Mouse (Mus musculus) midbrain, postnatal 0 days (tissue): Measurements from ENCODE around the gene Arhgef19. TPM values are rescaled to one million over a fixed set of nuclear protein-coding genes. Genes with fewer than 3 reads are reported as not detected.

ENCODE experiments used
- ATAC-seq: fragments of 200-750 bp; cut with Nextera tagmentation; 2 replicates; pipeline ENCODE4 v1.8.0; 2017; ENCODE audit warnings: moderate number of reproducible peaks, mild to moderate bottlenecking, moderate TSS enrichment, moderate library complexity; ENCODE audit not compliant: low FRiP score
- DNase-seq: peaks from one replicate; pipeline ENCODE4 v3.0.0-alpha.2; 2015; ENCODE audit warnings: low spot score
- H3K27ac ChIP-seq: fragments of 300-500 bp; sonication (generic); 2 replicates; pipeline ENCODE4 v1.5.1; 2014; ENCODE audit warnings: low read depth, mild to moderate bottlenecking, low read length, mixed read lengths
- H3K27me3 ChIP-seq: fragments of 300-500 bp; sonication (generic); 2 replicates; pipeline ENCODE4 v1.6.1; 2014; ENCODE audit warnings: low read length, control low read depth, mixed read lengths; ENCODE audit not compliant: insufficient read depth
- H3K36me3 ChIP-seq: fragments of 300-500 bp; sonication (generic); 2 replicates; pipeline ENCODE4 v1.6.1; 2014; ENCODE audit warnings: low read length, control low read depth, mixed read lengths; ENCODE audit not compliant: insufficient read depth
- H3K4me1 ChIP-seq: fragments of 300-500 bp; sonication (generic); 2 replicates; pipeline ENCODE4 v1.6.1; 2014; ENCODE audit warnings: mild to moderate bottlenecking, control low read depth, antibody characterized with exemption, low read length, mixed read lengths; ENCODE audit not compliant: insufficient read depth
- H3K4me2 ChIP-seq: fragments of 300-500 bp; sonication (generic); 2 replicates; pipeline ENCODE4 v1.6.1; 2014; ENCODE audit warnings: low read depth, mild to moderate bottlenecking, low read length, mixed read lengths; ENCODE audit not compliant: poor library complexity, severe bottlenecking
- H3K4me3 ChIP-seq: fragments of 300-500 bp; sonication (generic); 2 replicates; pipeline ENCODE4 v1.5.1; 2014; ENCODE audit warnings: low read depth, mild to moderate bottlenecking, low read length, moderate library complexity
- H3K9ac ChIP-seq: fragments of 300-500 bp; sonication (generic); replicated peaks from 2 replicates; pipeline ENCODE4 v1.6.1; 2014; ENCODE audit warnings: mild to moderate bottlenecking, low read length, moderate library complexity, mixed read lengths; ENCODE audit not compliant: poor library complexity, severe bottlenecking
- H3K9me3 ChIP-seq: fragments of 300-500 bp; sonication (generic); 2 replicates; pipeline ENCODE4 v1.6.1; 2016; ENCODE audit warnings: low read length, control low read depth
- CTCF ChIP-seq: IDR thresholded peaks from 2 replicates; pipeline ENCODE4 v1.5.1; 2016; ENCODE audit warnings: antibody characterized with exemption, mild to moderate bottlenecking
- WGBS: fragments of 180-500 bp; shearing (Covaris S2); extraction: QIAGEN DNeasy Blood & Tissue Kit; methylation state at CpG from one replicate; pipeline ENCODE4 v1.1.7; 2014; 5-methylcytosine and 5-hydroxymethylcytosine counted together
- polyA plus RNA-seq: library from polyadenylated mRNA; unstranded; fragments of >200 nt; fragmentation: Nextera tagmentation; extraction: Ambion mirVana; gene quantifications from 2 replicates; pipeline ENCODE4 v1.2.1, GENCODE M21; 2015
- total RNA-seq: library from RNA; depleted of rRNA; stranded (reverse); fragments of >200 nt; gene quantifications from 2 replicates; pipeline ENCODE4 v1.2.3, GENCODE M21; 2014

Gene Arhgef19
- total and polyA plus RNA-seq, 2 experiments from 2014 or later: 1.3 TPM

DNA sequence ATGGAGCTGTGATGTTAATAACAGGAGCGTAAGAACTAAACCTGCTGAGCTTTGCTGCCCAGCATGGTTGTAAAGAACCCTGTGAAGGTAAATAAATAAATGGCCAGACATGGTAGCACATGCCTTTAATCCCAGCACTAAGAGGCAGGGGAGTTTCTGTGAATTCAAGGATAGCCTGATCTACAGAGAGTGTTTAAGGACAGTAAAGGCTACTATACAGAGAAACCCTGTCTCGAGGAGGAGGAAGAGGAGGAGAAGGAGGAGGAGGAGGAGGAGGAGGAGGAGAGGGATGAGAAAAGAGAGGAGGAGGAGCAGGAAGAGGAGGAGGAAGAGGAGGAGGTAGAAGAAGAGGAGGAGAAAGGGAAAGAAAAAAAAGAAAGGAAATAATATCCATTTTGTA is 26.0 kb upstream of the Arhgef19 start:
- Histone ChIP-seq H3K27ac (peak overlapping the region; percentile 68), H3K36me3 (no peaks in the 10 kb centered on the region), H3K9ac (peak overlapping the region; percentile 60; the same call in 1 of the 2 replicates), H3K9me3 (no peaks in the 10 kb centered on the region), H3K4me3 (peak overlapping the region; percentile 54), H3K4me2 (peak overlapping the region; percentile 89), H3K27me3 (no peaks in the 10 kb centered on the region), H3K4me1 (0 out of 2 replicates have a peak, but pooled peaks cover 3% of the 10 kb centered on the region)
- TF ChIP-seq CTCF: no peak
- 35% methylated on average over 2 of the region's 2 CpGs for WGBS
- DNase-seq (no peak), ATAC-seq (no peak)

DNA sequence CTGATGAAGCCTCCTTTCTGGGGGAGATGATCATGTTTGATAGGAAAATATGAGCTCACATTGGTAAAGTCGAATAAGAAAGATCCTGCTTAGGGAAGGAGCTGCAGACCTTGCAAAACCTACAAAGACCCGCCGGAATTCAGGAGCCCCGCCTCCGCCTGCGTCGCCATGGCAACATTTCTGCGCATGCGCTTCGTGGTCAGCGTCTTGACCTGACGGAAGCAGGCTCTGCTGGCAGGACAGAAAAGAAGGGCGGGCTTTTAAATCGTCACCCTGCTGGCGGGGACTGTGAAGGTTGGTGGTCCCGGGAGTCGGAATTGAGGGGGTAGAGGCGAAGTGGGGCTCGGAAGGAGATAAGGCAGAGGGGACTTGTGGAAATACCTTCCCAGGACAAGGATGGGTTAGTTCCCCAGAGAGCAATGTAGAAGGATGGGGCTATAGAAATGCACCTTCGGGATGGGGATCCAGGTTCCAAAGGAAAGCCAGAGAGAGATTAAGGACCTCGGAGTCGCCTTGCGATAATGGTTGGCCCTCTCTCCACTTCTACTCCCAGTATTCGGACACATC is 25.4 kb upstream of the Arhgef19 start, which contains the start of gene Rsg1:
Gene Rsg1 (plus strand): TSS at position 187 of the 567 bp plus-strand sequence.
- DNase-seq (peak; percentile 97), ATAC-seq (peak; percentile 76)
- H3K4me1 ChIP-seq: 0 out of 2 replicates have a peak, but pooled peaks cover 3% of the 10 kb centered on the region
- peak within 1 kb of the TSS; percentile 60 for H3K9ac ChIP-seq
- no peaks in the 10 kb centered on the region for H3K27me3 ChIP-seq
- peak within 1 kb of the TSS; percentile 68 for H3K27ac ChIP-seq
- TF ChIP-seq CTCF: peak; percentile 20; the same call in 1 of the 2 replicates
- under 1% methylated on average over 24 of the region's 24 CpGs for WGBS
- no peaks in the 10 kb centered on the region for H3K9me3 ChIP-seq
- peak within 1 kb of the TSS; percentile 89 for H3K4me2 ChIP-seq
- H3K36me3 ChIP-seq: no peaks in the 10 kb centered on the region
- peak within 1 kb of the TSS; percentile 54 for H3K4me3 ChIP-seq

GRCm38 (mm10) chr4:141214337-141214851 is 24.9 kb upstream of the Arhgef19 start:
- ATAC-seq (peak; percentile 57; the same call in 1 of the 2 replicates), DNase-seq (peak; percentile 44)
- Histone ChIP-seq H3K9ac (peak overlapping the region; percentile 60), H3K4me3 (peak overlapping the region; percentile 54), H3K36me3 (no peaks in the 10 kb centered on the region), H3K4me2 (peak overlapping the region; percentile 89), H3K27ac (0 out of 2 replicates have a peak overlapping the region, but pooled peaks have one; percentile 68), H3K27me3 (no peaks in the 10 kb centered on the region), H3K9me3 (no peaks in the 10 kb centered on the region), H3K4me1 (0 out of 2 replicates have a peak, but pooled peaks cover 3% of the 10 kb centered on the region)
- 3% methylated on average over 16 of the region's 16 CpGs for WGBS
- TF ChIP-seq CTCF: peak; percentile 65

- no peak overlapping the region for H3K4me3 ChIP-seq
- no peak for ATAC-seq
- H3K36me3 ChIP-seq: no peaks in the 10 kb centered on the region
- peak; percentile 50 for DNase-seq
- no peak overlapping the region for H3K4me2 ChIP-seq
- 86% methylated on average over 20 of the region's 20 CpGs for WGBS
- no peaks in the 10 kb centered on the region for H3K27me3 ChIP-seq
- H3K4me1 ChIP-seq: no peaks in the 10 kb centered on the region
- no peaks in the 10 kb centered on the region for H3K9me3 ChIP-seq
- no peak overlapping the region for H3K9ac ChIP-seq
- TF ChIP-seq CTCF: no peak
- H3K27ac ChIP-seq: no peak overlapping the region
Observed at GRCm38 (mm10) chr4:141219583-141220213, 19.6 kb upstream of the Arhgef19 start.

GRCm38 (mm10) chr4:141221848-141222247 is 17.5 kb upstream of the Arhgef19 start:
- Histone ChIP-seq H3K4me1 (no peaks in the 10 kb centered on the region), H3K27me3 (no peaks in the 10 kb centered on the region), H3K36me3 (no peaks in the 10 kb centered on the region), H3K9me3 (no peaks in the 10 kb centered on the region), H3K27ac (no peak overlapping the region), H3K4me2 (no peak overlapping the region), H3K4me3 (no peak overlapping the region), H3K9ac (no peak overlapping the region)
- TF ChIP-seq CTCF: peak; percentile 39
- ATAC-seq (no peak), DNase-seq (no peak)
- 75% methylated on average over 2 of the region's 2 CpGs for WGBS

DNA sequence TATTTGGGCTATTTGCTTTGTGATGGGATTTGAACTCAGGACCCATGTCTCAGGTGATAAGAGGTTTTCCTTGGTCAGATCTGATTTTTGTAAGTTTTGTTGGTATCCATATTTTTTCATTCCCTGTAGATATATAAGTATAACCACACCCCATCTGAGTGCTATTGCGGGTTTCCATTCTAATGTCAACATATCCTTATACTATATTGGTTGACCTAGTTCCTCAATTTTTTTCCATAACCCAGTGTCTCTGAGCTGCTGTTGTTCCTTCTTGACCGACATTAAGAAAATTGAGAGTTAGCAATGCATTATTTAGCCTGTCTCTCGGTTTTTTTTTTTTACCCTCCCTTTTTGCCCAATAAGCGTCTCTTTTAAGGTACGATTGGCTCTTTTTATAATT is 16.5 kb upstream of the Arhgef19 start:
- no peaks in the 10 kb centered on the region for H3K9me3 ChIP-seq
- DNase-seq: no peak
- H3K4me3 ChIP-seq: no peak overlapping the region
- no peak overlapping the region for H3K4me2 ChIP-seq
- H3K36me3 ChIP-seq: no peaks in the 10 kb centered on the region
- no peaks in the 10 kb centered on the region for H3K4me1 ChIP-seq
- H3K9ac ChIP-seq: no peak overlapping the region
- H3K27me3 ChIP-seq: no peaks in the 10 kb centered on the region
- ATAC-seq: no peak
- 93% methylated on average over 5 of the region's 5 CpGs for WGBS
- no peak overlapping the region for H3K27ac ChIP-seq
- no peak for TF ChIP-seq CTCF
